Mouse (Mus musculus) MEL (cell line): ENCODE data around the gene Tnfrsf25. TPM values are rescaled to one million over a fixed set of nuclear protein-coding genes. Genes with fewer than 3 reads are reported as not detected.

ENCODE experiments used
- DNase-seq: peaks from one replicate; pipeline ENCODE4 v3.0.0; 2011; ENCODE audit warnings: low read depth, low spot score
- H3K27ac ChIP-seq: 2 replicates; pipeline ENCODE4 v1.5.1; 2012; ENCODE audit warnings: low read depth, mild to moderate bottlenecking, control low read depth, low read length, moderate library complexity; ENCODE audit not compliant: control insufficient read depth
- H3K27me3 ChIP-seq, 2 experiments: fragments of 150-350 bp in 1 of 2; sonication (generic) in 1 of 2; 2 replicates each; pipeline ENCODE4 v1.6.1; 2012; ENCODE audit warnings: low read length in 2 of 2, mild to moderate bottlenecking in 2 of 2, improper control_type of control experiment in 1 of 2, moderate library complexity in 1 of 2; ENCODE audit not compliant: insufficient read depth in 2 of 2, control insufficient read depth in 1 of 2
- H3K36me3 ChIP-seq, 2 experiments: 2 replicates each; pipeline ENCODE4 v1.6.1; 2012 to 2014; ENCODE audit warnings: low read length in 2 of 2, improper control_type of control experiment in 1 of 2, inconsistent platforms in 1 of 2, mild to moderate bottlenecking in 1 of 2; ENCODE audit not compliant: insufficient read depth in 2 of 2, control insufficient read depth in 1 of 2
- H3K4me1 ChIP-seq, 2 experiments: fragments of 150-350 bp in 1 of 2; sonication (generic) in 1 of 2; 2 replicates each; pipeline ENCODE4 v1.6.1; 2012; ENCODE audit warnings: low read length in 2 of 2, improper control_type of control experiment in 1 of 2, mild to moderate bottlenecking in 1 of 2; ENCODE audit not compliant: insufficient read depth in 2 of 2, control insufficient read depth in 1 of 2
- H3K4me3 ChIP-seq, 2 experiments: fragments of 150-350 bp in 1 of 2; sonication (generic) in 1 of 2; 2 replicates each; pipeline ENCODE4 v1.5.1; 2012; ENCODE audit warnings: low read depth in 2 of 2, low read length in 2 of 2, mild to moderate bottlenecking in 2 of 2, moderate library complexity in 2 of 2, control low read depth in 1 of 2, improper control_type of control experiment in 1 of 2; ENCODE audit not compliant: control insufficient read depth in 1 of 2, insufficient read depth in 1 of 2
- H3K79me2 ChIP-seq: 2 replicates; pipeline ENCODE4 v1.6.1; 2012; ENCODE audit warnings: mild to moderate bottlenecking, low read length, moderate library complexity; ENCODE audit not compliant: control insufficient read depth, poor library complexity, insufficient read depth
- H3K9ac ChIP-seq: 2 replicates; pipeline ENCODE4 v1.6.1; 2012; ENCODE audit warnings: low read depth, mild to moderate bottlenecking, control low read depth, low read length, moderate library complexity; ENCODE audit not compliant: control insufficient read depth, poor library complexity, severe bottlenecking
- H3K9me3 ChIP-seq: fragments of 150-350 bp; sonication (generic); replicated peaks from 2 replicates; pipeline ENCODE4 v1.6.1; 2012; ENCODE audit warnings: mild to moderate bottlenecking, low read length, improper control_type of control experiment, moderate library complexity; ENCODE audit not compliant: insufficient read depth
- CTCF ChIP-seq, 3 experiments: IDR thresholded peaks in 2 of 3; conservative IDR thresholded peaks in 1 of 3; 2 replicates each; pipeline ENCODE4 v1.5.1; 2011 to 2012; ENCODE audit warnings: low read length in 3 of 3, low read depth in 2 of 3, mild to moderate bottlenecking in 2 of 3, improper control_type of control experiment in 1 of 3, inconsistent platforms in 1 of 3, mixed read lengths in 1 of 3, moderate library complexity in 1 of 3; ENCODE audit not compliant: control insufficient read depth in 1 of 3, insufficient read depth in 1 of 3, poor library complexity in 1 of 3, severe bottlenecking in 1 of 3
- E2F4 ChIP-seq: IDR thresholded peaks from 2 replicates; pipeline ENCODE4 v1.6.1; 2011; ENCODE audit warnings: low read depth, low read length, improper control_type of control experiment, borderline replicate concordance
- ELF1 ChIP-seq: IDR thresholded peaks from 2 replicates; pipeline ENCODE4 v1.6.1; 2014; ENCODE audit warnings: low read depth, mild to moderate bottlenecking, inconsistent platforms, low read length, improper control_type of control experiment, moderate library complexity
- EP300 ChIP-seq, 2 experiments: IDR thresholded peaks; 2 replicates each; pipeline ENCODE4 v1.6.1; 2011; ENCODE audit warnings: improper control_type of control experiment in 2 of 2, low read length in 2 of 2, low read depth in 1 of 2, mild to moderate bottlenecking in 1 of 2
- GATA1 ChIP-seq: IDR thresholded peaks from 2 replicates; pipeline ENCODE4 v1.6.1; 2011; ENCODE audit warnings: low read depth, low read length, improper control_type of control experiment
- HCFC1 ChIP-seq: IDR thresholded peaks from 2 replicates; pipeline ENCODE4 v1.6.1; 2012; ENCODE audit warnings: low read depth, mild to moderate bottlenecking, inconsistent platforms, low read length, improper control_type of control experiment, moderate library complexity
- MAZ ChIP-seq: IDR thresholded peaks from 2 replicates; pipeline ENCODE4 v1.6.1; 2012; ENCODE audit warnings: low read depth, mild to moderate bottlenecking, inconsistent platforms, low read length, improper control_type of control experiment
- MXI1 ChIP-seq: IDR thresholded peaks from 2 replicates; pipeline ENCODE4 v1.6.1; 2011; ENCODE audit warnings: mild to moderate bottlenecking, low read depth, low read length, improper control_type of control experiment
- POLR2A ChIP-seq, 2 experiments: IDR thresholded peaks; 2 replicates each; pipeline ENCODE4 v1.6.1; 2011 to 2012; ENCODE audit warnings: low read length in 2 of 2, mild to moderate bottlenecking in 2 of 2, control low read depth in 1 of 2, improper control_type of control experiment in 1 of 2, low read depth in 1 of 2, moderate library complexity in 1 of 2; ENCODE audit not compliant: control insufficient read depth in 1 of 2, insufficient read depth in 1 of 2, poor library complexity in 1 of 2
- RAD21 ChIP-seq: IDR thresholded peaks from 2 replicates; pipeline ENCODE4 v1.6.1; 2011; ENCODE audit warnings: mild to moderate bottlenecking, low read depth, low read length, improper control_type of control experiment
- SMC3 ChIP-seq: IDR thresholded peaks from 2 replicates; pipeline ENCODE4 v1.6.1; 2011; ENCODE audit warnings: low read depth, low read length, improper control_type of control experiment
- ZMIZ1 ChIP-seq: IDR thresholded peaks from 2 replicates; pipeline ENCODE4 v1.6.1; 2012; ENCODE audit warnings: low read depth, mild to moderate bottlenecking, inconsistent platforms, low read length, improper control_type of control experiment, moderate library complexity
- polyA plus RNA-seq, 2 experiments: library from polyadenylated mRNA; stranded (reverse) in 1 of 2; unstranded in 1 of 2; fragments of >175 nt in 1 of 2; fragments of >200 nt in 1 of 2; gene quantifications; 2 replicates each; pipeline versions ENCODE4 v1.2.1 to v1.2.4; 2012; ENCODE audit warnings: low replicate concordance in 2 of 2, low read depth in 1 of 2; ENCODE audit not compliant: insufficient read length in 2 of 2, insufficient read depth in 1 of 2, missing spikeins in 1 of 2
- total RNA-seq: library from RNA; depleted of rRNA; stranded (reverse); fragments of 300-350 nt; gene quantifications from 2 replicates; pipeline ENCODE4 v1.2.3, GENCODE M21; 2012

Tnfrsf25 gene
- total and polyA plus RNA-seq, 3 experiments: 0.97 to 1.1 TPM; not detected in 1

DNA sequence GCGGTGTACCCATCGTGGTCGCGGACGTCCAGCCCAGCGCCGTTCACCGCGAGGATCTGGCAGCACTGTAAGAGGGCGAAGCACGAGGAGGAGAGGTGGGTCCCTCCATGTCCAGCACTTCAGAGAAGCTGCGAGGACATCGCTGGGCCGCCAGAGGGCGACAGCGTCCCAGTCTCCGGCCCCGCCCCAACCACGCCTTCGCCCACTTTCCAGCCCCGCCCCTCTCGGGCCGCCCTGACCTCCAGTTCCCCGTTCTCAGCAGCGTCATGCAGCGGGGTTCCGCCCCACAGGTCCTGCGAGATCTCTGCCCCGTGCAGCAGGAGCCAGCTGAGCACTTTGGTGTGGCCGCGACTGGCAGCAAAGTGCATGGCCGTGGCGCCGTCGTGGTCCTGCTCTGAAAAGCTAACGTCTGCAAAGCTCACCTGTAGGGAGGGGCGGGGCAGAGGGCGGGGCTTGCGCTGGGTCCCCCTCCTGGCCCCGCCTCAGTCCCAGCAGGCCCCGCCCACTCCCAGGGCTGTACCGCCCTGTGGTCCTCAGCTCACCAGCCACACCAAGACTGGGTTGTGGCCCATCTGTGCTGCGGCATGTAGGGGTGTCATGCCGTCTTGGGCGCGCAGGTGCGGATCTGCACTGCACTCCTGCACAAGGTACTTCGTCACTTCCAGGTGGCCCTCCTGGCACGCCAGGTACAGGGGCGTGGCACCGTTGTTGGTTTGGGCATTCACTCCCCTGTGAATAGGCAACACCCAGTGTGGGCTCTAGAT lies 22.9 kb downstream of the Tnfrsf25 start:
- Histone ChIP-seq H3K4me1 (peaks cover 0 to 9% of the 10 kb centered on the region in 2 experiments; a peak in 2 of 4 replicates), H3K9ac (peak overlapping the region; percentile 64), H3K4me3 (peak overlapping the region; percentile 63), H3K9me3 (no peaks in the 10 kb centered on the region), H3K79me2 (no peaks in the 10 kb centered on the region), H3K27ac (no peak overlapping the region), H3K36me3 (no peaks in the 10 kb centered on the region; a peak in 1 of 4 replicates), H3K27me3 (no peaks in the 10 kb centered on the region)
- peak; percentile 91 for DNase-seq
- 0 out of 2 replicates have a peak, but pooled peaks have one; percentile 21 for TF ChIP-seq HCFC1
- peak; percentile 34 for TF ChIP-seq SMC3
- no peak for TF ChIP-seq EP300 (IDR thresholded peaks at IDR 0.05; ENCODE audit: low read depth in 1 of 2, low read length in 2 of 2)
- peak; percentile 82 to 94 (median 87) for TF ChIP-seq CTCF (IDR thresholded peaks at IDR 0.05 in 2 of 3, conservative IDR thresholded peaks at IDR 0.05 in 1 of 3; ENCODE audit: control insufficient read depth in 1 of 3, insufficient read depth in 1 of 3, low read depth in 2 of 3, low read length in 3 of 3, poor library complexity in 1 of 3, severe bottlenecking in 1 of 3)
- peak; percentile 38; the same call in 1 of the 2 replicates for TF ChIP-seq MAZ
- no peak; a peak in 1 of 4 replicates for TF ChIP-seq POLR2A (IDR thresholded peaks at IDR 0.05; ENCODE audit: control insufficient read depth in 1 of 2, insufficient read depth in 1 of 2, low read depth in 1 of 2, low read length in 2 of 2, poor library complexity in 1 of 2)
- no peak for TF ChIP-seq E2F4
- no peak for TF ChIP-seq GATA1
- peak; percentile 56; the same call in 1 of the 2 replicates for TF ChIP-seq MXI1

DNA sequence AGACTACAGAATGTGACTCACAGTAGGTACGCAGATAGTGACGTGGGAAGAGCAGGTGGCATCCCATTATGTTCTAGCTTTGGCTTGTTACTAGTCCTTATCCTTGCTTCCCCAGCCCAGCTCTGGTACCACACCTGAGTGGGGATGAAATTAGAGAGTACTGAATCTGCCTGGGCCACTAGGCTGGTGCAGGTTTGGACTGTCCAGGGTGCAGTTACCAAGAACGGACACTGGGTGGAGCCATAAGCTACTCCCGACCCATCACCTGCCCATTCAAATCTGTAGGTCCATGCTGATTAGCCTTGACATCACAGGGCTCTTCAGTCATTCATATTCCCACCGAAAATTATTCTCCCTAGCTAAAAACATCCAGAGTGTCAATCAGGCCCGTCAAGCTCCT lies 24.7 kb downstream of the Tnfrsf25 start:
- H3K27me3 ChIP-seq: no peaks in the 10 kb centered on the region
- no peak overlapping the region for H3K4me3 ChIP-seq
- peak; percentile 75 to 97 (median 85) for TF ChIP-seq CTCF (IDR thresholded peaks at IDR 0.05 in 2 of 3, conservative IDR thresholded peaks at IDR 0.05 in 1 of 3; ENCODE audit: control insufficient read depth in 1 of 3, insufficient read depth in 1 of 3, low read depth in 2 of 3, low read length in 3 of 3, poor library complexity in 1 of 3, severe bottlenecking in 1 of 3)
- peak; percentile 54 for TF ChIP-seq SMC3
- TF ChIP-seq ELF1: no peak
- peak; percentile 62 for TF ChIP-seq RAD21
- TF ChIP-seq POLR2A (IDR thresholded peaks at IDR 0.05; ENCODE audit: control insufficient read depth in 1 of 2, insufficient read depth in 1 of 2, low read depth in 1 of 2, low read length in 2 of 2, poor library complexity in 1 of 2): no peak
- TF ChIP-seq ZMIZ1: no peak
- H3K79me2 ChIP-seq: no peaks in the 10 kb centered on the region
- peak; percentile 67 for DNase-seq
- H3K9ac ChIP-seq: no peak overlapping the region
- H3K36me3 ChIP-seq: peaks cover 0 to 5% of the 10 kb centered on the region in 2 experiments; a peak in 2 of 4 replicates
- H3K27ac ChIP-seq: no peak overlapping the region
- no peaks in the 10 kb centered on the region for H3K9me3 ChIP-seq
- H3K4me1 ChIP-seq: peaks cover 2 to 14% of the 10 kb centered on the region in 2 experiments; a peak in 2 of 4 replicates
